Mouse (Mus musculus): ENCODE data around the gene Tff3.

Tff3 gene

GRCm38 (mm10) chr17:31077561-31077960 is 51.9 kb downstream of the Tff3 start:
- DNase-seq (ENCODE audit: low spot score in 2 of 2), result no peak

GRCm38 (mm10) chr17:31075471-31075870 is 54.0 kb downstream of the Tff3 start:
- peak in 1 of 2 experiments; percentile 54 for DNase-seq (ENCODE audit: low spot score in 2 of 2)
